Mouse (Mus musculus): ENCODE measurements at regions not wholly inside any gene's neighbourhood (a gene's known extent, or its start where the extent isn't known, plus 50 kb on each side); places are given as distances from the start of the nearest gene placed in this dataset.

GRCm38 (mm10) chr8:33997676-33998075 lies 113.9 kb downstream of the Gm10131 start:
- DNase-seq (ENCODE audit: extremely low spot score, low spot score): no peak

- no peak for DNase-seq (ENCODE audit: extremely low spot score, low spot score)
Observed at GRCm38 (mm10) chr8:33992946-33993345, 118.6 kb downstream of the Gm10131 start.

- no peak for DNase-seq (ENCODE audit: extremely low spot score, low spot score)
Observed at GRCm38 (mm10) chr8:33991917-33992875, 119.3 kb downstream of the Gm10131 start.

GRCm38 (mm10) chr8:33991165-33991916 lies 120.2 kb downstream of the Gm10131 start:
- DNase-seq (ENCODE audit: extremely low spot score, low spot score): peak; percentile 39

GRCm38 (mm10) chr8:33990039-33990438 lies 121.5 kb downstream of the Gm10131 start:
- DNase-seq (ENCODE audit: extremely low spot score, low spot score): no peak

GRCm38 (mm10) chr8:33987755-33988104 lies 123.8 kb downstream of the Gm10131 start:
- DNase-seq (ENCODE audit: extremely low spot score, low spot score): no peak

GRCm38 (mm10) chr8:33987091-33987754 lies 124.3 kb downstream of the Gm10131 start:
- DNase-seq (ENCODE audit: extremely low spot score, low spot score): no peak

GRCm38 (mm10) chr8:33986657-33987056 lies 124.9 kb downstream of the Gm10131 start:
- DNase-seq (ENCODE audit: extremely low spot score, low spot score): no peak

- DNase-seq (ENCODE audit: extremely low spot score, low spot score): no peak
Observed at GRCm38 (mm10) chr8:33985430-33985977, 126.0 kb downstream of the Gm10131 start.

GRCm38 (mm10) chr8:33981629-33982028 lies 129.9 kb downstream of the Gm10131 start:
- no peak for DNase-seq (ENCODE audit: extremely low spot score, low spot score)

- DNase-seq (ENCODE audit: extremely low spot score, low spot score): no peak
Observed at GRCm38 (mm10) chr8:33980999-33981398, 130.5 kb downstream of the Gm10131 start.

Data from neural tube, embryonic 10.5 days (tissue).